Mouse (Mus musculus): ENCODE measurements around the gene Rps6kc1. TPM values are rescaled to one million over a fixed set of nuclear protein-coding genes. Genes with fewer than 3 reads are reported as not detected.

Gene Rps6kc1
- polyA plus RNA-seq, 1 experiment, result 25.0 TPM

DNA sequence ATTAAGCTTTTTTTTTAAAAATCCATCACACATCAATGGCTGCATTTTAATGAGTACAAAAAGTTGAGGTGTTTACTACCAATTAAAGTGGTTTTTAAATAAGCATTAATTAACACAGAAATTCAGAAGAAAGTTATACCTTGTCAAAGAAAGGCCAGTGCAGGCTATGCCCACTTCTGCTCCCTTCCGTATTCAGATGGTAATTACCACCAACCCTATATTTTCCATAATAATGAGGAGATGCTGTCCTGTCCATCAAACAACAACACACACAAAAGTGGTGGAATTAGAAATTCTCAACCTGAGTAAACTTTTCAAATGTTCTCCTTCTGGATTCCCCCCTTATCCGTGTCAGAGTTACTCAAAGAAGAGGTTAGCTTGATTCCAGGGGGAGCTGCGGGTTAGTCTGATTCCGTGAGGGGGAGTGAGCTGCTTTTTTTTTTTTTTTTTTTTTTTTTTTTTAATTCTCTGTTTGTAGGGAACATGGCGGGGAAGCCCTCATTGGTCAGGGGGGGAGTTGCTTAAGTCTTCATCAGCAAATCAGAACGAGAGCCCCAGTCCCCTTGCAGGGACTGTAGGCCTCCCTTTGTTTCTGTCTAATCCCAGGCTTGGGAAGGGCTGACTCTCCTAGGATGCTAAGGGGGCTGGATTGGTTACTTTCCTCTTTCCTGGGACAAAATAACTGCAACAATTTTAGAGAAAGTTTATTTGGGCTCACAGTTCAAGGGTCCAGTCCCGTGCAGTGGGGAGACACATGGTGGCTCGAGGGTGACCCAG, 159.6 kb downstream of the Rps6kc1 start:
- H3K27ac ChIP-seq (ENCODE audit: insufficient read depth, low read length), result no peak overlapping the region
- H3K4me1 ChIP-seq (ENCODE audit: control insufficient read depth, insufficient read depth, low read length), result no peaks in the 10 kb centered on the region
- TF ChIP-seq POLR2A (IDR thresholded peaks at IDR 0.05; ENCODE audit: low read depth, low read length) (no peak), CTCF (IDR thresholded peaks at IDR 0.05; ENCODE audit: borderline replicate concordance, insufficient read depth, low read length) (no peak)
- H3K4me3 ChIP-seq (ENCODE audit: insufficient read depth, low read length), result no peak overlapping the region

DNA sequence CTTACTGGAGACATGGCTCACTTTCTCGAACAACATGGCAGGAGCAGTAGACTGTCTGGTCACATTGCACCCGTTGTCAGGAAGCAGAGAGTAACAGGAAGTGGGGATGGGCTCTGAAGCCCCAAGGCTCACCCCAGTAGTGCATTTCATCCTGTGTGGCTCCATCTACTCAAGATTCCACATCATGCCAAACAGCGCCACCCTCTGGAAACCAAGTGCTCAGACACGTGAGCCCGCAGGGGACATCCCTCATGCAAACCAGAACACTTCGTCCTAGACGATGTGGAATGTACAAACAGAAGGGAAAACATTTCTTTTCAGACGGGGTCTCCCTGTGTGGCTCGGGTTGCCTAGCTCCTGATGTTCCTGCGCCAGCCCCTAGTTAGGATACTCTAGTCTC, 162.6 kb downstream of the Rps6kc1 start:
- no peak for TF ChIP-seq POLR2A (IDR thresholded peaks at IDR 0.05; ENCODE audit: low read depth, low read length)
- no peak for TF ChIP-seq CTCF (IDR thresholded peaks at IDR 0.05; ENCODE audit: borderline replicate concordance, insufficient read depth, low read length)
- no peaks in the 10 kb centered on the region for H3K4me1 ChIP-seq (ENCODE audit: control insufficient read depth, insufficient read depth, low read length)
- H3K27ac ChIP-seq (ENCODE audit: insufficient read depth, low read length), result no peak overlapping the region
- no peak overlapping the region for H3K4me3 ChIP-seq (ENCODE audit: insufficient read depth, low read length)

DNA sequence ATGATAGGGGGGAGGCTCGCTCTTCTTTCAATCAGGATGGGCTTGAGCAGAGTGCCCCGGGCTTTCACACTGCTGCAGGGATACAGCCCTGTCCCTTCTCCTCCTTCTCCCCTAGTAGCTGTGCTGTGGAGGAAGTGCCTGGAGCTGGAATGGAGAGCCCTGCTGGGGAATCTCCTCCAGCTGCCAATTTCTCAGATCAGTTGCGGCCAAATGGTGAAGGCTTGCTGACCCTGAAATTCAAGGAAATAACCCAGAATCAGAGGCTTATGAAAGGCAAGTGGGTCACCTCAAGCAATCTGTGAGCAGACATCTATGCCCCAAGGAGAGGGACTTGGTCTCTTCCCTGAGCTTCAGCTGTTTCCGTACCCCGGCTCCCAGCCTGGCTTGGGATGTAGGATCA, 170.1 kb downstream of the Rps6kc1 start:
- Histone ChIP-seq H3K4me3 (ENCODE audit: insufficient read depth, low read length) (no peak overlapping the region), H3K4me1 (ENCODE audit: control insufficient read depth, insufficient read depth, low read length) (no peaks in the 10 kb centered on the region), H3K27ac (ENCODE audit: insufficient read depth, low read length) (no peak overlapping the region)
- no peak for TF ChIP-seq CTCF (IDR thresholded peaks at IDR 0.05; ENCODE audit: borderline replicate concordance, insufficient read depth, low read length)
- TF ChIP-seq POLR2A (IDR thresholded peaks at IDR 0.05; ENCODE audit: low read depth, low read length), result no peak

DNA sequence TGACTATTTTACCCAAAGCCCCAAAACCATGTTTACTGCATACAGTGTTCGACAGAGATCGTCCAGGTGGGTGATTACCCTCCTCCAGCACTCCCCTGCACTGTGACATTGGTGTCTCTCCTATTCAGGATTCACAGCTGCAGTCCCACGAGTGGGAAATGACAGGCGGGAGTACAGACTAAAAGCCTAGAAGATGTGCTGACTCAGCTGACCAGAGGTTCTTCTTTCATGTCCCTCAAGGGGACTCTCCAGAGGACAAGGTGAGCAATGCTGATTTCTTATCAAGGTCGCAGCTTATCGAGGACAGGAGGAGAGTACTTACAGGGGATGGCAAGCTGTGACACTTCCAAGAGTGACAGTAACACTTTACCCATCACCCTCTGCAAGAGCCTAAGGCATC, 178.8 kb downstream of the Rps6kc1 start:
- TF ChIP-seq CTCF (IDR thresholded peaks at IDR 0.05; ENCODE audit: borderline replicate concordance, insufficient read depth, low read length), result no peak
- no peak for TF ChIP-seq POLR2A (IDR thresholded peaks at IDR 0.05; ENCODE audit: low read depth, low read length)
- Histone ChIP-seq H3K27ac (ENCODE audit: insufficient read depth, low read length) (no peak overlapping the region), H3K4me1 (ENCODE audit: control insufficient read depth, insufficient read depth, low read length) (no peaks in the 10 kb centered on the region), H3K4me3 (ENCODE audit: insufficient read depth, low read length) (no peak overlapping the region)

DNA sequence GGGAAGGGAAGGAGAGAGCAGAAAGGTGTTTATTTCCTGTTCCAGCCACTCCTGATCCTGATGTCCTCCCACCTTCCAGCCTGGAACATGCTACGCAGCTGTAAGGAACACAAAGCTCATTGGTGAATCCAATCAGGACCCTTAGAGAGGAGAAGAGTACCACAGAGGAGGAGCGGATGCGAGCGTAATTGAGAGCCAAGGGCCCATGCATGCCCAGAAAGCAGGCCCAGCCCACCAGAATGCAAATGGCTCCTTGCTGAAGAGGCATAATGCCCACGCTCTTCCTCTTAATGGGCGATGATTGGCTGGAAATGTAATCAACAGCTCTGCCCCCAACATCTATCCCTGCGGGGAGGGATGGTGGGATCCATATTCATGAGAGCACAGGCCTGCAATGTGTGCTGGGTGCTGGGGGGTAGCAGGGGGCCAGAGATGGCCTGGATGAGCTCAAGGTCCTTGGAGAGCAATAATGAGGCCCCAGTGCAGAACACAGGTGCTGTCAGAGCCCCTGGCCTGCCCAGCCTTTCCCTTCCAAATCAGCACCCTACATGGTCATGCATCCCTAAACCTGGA, 182.0 kb downstream of the Rps6kc1 start:
- Histone ChIP-seq H3K4me3 (ENCODE audit: insufficient read depth, low read length) (no peak overlapping the region), H3K27ac (ENCODE audit: insufficient read depth, low read length) (no peak overlapping the region), H3K4me1 (ENCODE audit: control insufficient read depth, insufficient read depth, low read length) (no peaks in the 10 kb centered on the region)
- TF ChIP-seq POLR2A (IDR thresholded peaks at IDR 0.05; ENCODE audit: low read depth, low read length) (no peak), CTCF (IDR thresholded peaks at IDR 0.05; ENCODE audit: borderline replicate concordance, insufficient read depth, low read length) (no peak)

DNA sequence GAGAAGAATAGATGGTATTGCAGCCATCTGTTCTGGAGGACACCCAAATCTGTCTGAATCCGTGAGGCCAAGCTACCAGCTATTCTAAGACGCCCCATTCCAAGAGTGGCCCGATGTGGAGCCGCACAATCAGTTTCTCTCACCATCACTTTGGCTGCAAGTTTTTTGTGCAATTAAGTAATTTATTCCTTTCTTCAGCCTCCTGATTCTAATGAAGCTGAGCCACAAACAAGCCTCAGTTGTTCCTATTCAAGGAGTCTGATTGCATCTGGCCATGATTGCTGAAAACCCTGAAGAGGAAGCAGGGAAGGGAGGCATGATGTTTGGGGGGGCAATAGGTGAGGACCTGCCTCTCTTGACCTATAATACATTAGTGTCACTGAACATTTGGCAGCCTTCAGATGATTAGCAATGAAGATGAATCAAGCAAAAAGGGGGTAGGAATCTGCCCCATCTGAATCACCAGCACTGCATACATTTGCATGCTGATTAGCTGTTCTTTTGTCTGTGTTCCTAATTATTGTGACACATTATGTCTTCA, 183.4 kb downstream of the Rps6kc1 start:
- TF ChIP-seq CTCF (IDR thresholded peaks at IDR 0.05; ENCODE audit: borderline replicate concordance, insufficient read depth, low read length), result no peak
- TF ChIP-seq POLR2A (IDR thresholded peaks at IDR 0.05; ENCODE audit: low read depth, low read length), result no peak
- no peak overlapping the region for H3K27ac ChIP-seq (ENCODE audit: insufficient read depth, low read length)
- no peak overlapping the region for H3K4me3 ChIP-seq (ENCODE audit: insufficient read depth, low read length)
- H3K4me1 ChIP-seq (ENCODE audit: control insufficient read depth, insufficient read depth, low read length), result no peaks in the 10 kb centered on the region

DNA sequence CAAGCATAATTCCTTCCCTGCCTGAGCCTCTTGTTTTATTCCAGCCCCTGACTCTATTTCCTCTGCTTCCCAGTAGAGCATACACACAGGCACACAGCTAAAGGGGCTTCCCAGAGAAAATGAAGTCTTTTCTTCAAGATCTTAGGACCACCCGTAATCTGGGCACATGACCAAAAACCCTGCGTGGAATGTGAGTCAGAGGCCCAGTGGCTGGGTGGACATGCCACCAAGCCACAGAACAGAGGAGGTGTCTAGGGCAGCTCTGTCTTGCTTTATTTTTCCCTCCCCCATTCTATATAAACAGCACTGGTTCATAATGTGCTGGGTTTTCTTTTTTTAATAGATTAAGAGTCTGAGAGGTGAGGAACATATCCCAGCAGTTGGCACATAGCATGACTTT, 184.2 kb downstream of the Rps6kc1 start:
- H3K4me1 ChIP-seq (ENCODE audit: control insufficient read depth, insufficient read depth, low read length), result no peaks in the 10 kb centered on the region
- TF ChIP-seq POLR2A (IDR thresholded peaks at IDR 0.05; ENCODE audit: low read depth, low read length) (no peak), CTCF (IDR thresholded peaks at IDR 0.05; ENCODE audit: borderline replicate concordance, insufficient read depth, low read length) (no peak)
- H3K27ac ChIP-seq (ENCODE audit: insufficient read depth, low read length), result no peak overlapping the region
- no peak overlapping the region for H3K4me3 ChIP-seq (ENCODE audit: insufficient read depth, low read length)

DNA sequence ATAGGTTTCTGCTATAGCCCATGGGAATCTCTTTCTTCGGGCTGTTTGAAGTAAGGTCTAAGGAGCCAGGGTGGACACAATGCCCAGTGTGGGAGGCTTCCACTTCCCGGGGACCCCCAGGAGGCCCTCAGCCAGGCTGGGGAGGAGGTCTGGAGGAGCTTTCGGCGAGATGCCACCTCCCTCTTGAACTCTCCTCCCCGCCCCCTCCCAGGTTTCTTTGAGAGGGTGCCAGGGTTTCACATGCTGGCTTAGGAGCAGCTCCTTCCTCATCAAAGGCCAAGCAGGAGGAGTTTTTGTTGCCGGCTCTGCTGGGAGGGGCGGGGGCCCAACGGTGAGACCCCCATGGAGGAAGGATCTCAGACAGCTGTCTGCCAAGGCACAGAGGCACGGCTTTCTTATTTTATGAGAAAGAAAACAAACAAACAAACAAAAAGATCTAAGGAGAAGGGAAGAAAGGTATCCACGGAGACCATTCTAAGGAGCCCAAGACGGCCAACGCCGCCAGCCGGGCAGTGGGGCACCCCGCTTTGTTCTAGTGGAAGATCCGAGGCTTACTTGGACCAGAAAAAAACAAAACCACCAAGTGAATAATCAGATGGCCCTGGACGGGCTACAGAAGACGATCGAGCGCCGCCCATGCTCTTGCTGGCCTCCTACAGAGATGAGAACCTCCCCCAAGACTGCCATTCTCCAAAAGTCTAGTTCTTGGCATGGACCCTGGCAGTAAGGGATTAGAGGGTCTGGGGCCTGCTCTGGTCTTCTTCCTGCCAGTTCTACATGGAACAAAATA, 186.8 kb downstream of the Rps6kc1 start:
- no peaks in the 10 kb centered on the region for H3K4me1 ChIP-seq (ENCODE audit: control insufficient read depth, insufficient read depth, low read length)

DNA sequence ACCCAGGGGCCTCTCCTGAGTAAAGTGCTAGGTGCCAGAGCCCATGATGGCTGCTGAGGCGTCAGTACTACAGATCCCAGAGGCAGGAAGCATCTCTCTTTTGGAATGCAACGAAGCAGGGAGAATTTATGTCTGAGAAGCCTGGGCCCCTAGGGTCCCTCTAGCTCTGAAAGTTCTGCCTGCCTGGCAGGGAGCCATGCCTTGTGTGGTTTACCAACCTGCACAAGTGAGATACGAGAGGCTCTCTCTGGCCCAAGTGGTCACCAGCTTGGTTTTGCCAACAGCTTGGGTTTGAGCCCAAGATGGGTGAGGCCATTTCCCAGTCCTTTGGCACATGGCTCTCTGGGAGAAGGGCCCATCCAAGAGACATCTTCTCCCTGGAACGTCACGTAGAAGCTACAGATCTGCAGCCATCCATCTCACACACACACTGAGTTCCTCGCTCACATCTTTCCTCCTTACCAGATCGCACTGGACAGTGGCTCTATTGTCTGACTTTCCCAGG, 187.6 kb downstream of the Rps6kc1 start:
- TF ChIP-seq POLR2A (IDR thresholded peaks at IDR 0.05; ENCODE audit: low read depth, low read length) (no peak), CTCF (IDR thresholded peaks at IDR 0.05; ENCODE audit: borderline replicate concordance, insufficient read depth, low read length) (no peak)
- H3K4me1 ChIP-seq (ENCODE audit: control insufficient read depth, insufficient read depth, low read length), result no peaks in the 10 kb centered on the region
- H3K4me3 ChIP-seq (ENCODE audit: insufficient read depth, low read length), result no peak overlapping the region
- no peak overlapping the region for H3K27ac ChIP-seq (ENCODE audit: insufficient read depth, low read length)

More for the DNA sequence above, 186.8 kb downstream of the Rps6kc1 start:
- no peak for TF ChIP-seq POLR2A (IDR thresholded peaks at IDR 0.05; ENCODE audit: low read depth, low read length)
- no peak for TF ChIP-seq CTCF (IDR thresholded peaks at IDR 0.05; ENCODE audit: borderline replicate concordance, insufficient read depth, low read length)
- H3K27ac ChIP-seq (ENCODE audit: insufficient read depth, low read length), result no peak overlapping the region
- H3K4me3 ChIP-seq (ENCODE audit: insufficient read depth, low read length), result no peak overlapping the region

All from embryonic fibroblast, embryonic 13.5 days (primary cell).